Mouse (Mus musculus): ENCODE measurements around the gene Slc31a2.

DNA sequence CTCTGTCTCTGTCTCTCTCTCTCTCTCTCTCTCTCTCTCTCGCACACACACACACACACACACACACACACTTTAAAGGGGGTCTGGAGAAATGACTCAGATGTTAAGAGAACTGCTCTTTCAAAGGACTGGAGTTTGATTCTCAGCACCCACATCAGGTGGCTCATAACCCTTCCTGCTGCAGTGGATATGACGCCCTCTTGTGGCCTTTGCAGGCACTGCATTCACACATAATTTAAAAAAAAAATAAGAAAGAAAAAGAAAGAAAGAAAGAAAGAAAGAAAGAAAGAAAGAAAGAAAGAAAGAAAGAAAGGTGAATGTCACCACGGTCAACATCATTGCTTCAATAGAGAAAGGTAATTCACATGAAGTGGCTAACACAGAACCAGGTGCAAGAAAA lies 14.9 kb downstream of the Slc31a2 start:
- TF ChIP-seq EP300 (IDR thresholded peaks at IDR 0.05; ENCODE audit: insufficient read depth, low read depth, low read length) (no peak), POLR2A (IDR thresholded peaks at IDR 0.05; ENCODE audit: insufficient read depth, low read depth, low read length) (no peak)

Data from heart, adult 2 months (tissue).